37 mouse cellular contexts compared by ENCODE assay signal in genomic region chr6:48895941-48896340, GRCm38 (mm10). TPM values are rescaled to one million over a fixed set of nuclear protein-coding genes. Genes with fewer than 3 reads are reported as not detected.
DNase-seq lines count a peak whose midpoint lies in the region; ATAC-seq and TF ChIP-seq lines count a peak whose summit lies in the region.
"Had no signal": no experiment of that assay in that cellular context is flagged by ENCODE, and none has a peak within 500 bp of the region (broad histone marks: within the 10 kb centered on the region; RNA-seq: fewer than 3 reads in every experiment).

No protein-coding gene starts in this region.

- TF ChIP-seq EP300 in liver, postnatal 0 days (IDR thresholded peaks at IDR 0.05; ENCODE audit: low read depth): no peak

- no peak overlapping the region for H3K4me2 ChIP-seq in liver, postnatal 0 days (ENCODE audit: low read depth, low read length)
- H3K4me2 ChIP-seq in intestine, embryonic 15.5 days (replicated peaks): no peak overlapping the region
- H3K4me2 ChIP-seq in kidney, postnatal 0 days (ENCODE audit: low read length): no peak overlapping the region
- H3K4me2 ChIP-seq: hindbrain, embryonic 15.5 days; limb, embryonic 12.5 days; liver, embryonic 11.5 days; midbrain, embryonic 11.5 days; stomach, embryonic 15.5 days had no signal

- H3K79me2 ChIP-seq in liver, adult 2 months (ENCODE audit: control insufficient read depth, insufficient read depth, low read length): no peaks in the 10 kb centered on the region

- no peak for TF ChIP-seq POLR2A in liver, adult 2 months (IDR thresholded peaks at IDR 0.05; ENCODE audit: extremely low read depth, insufficient read depth, low read length)

- no peak overlapping the region for H3K9ac ChIP-seq in liver, adult 2 months (ENCODE audit: low read depth, low read length)
- H3K9ac ChIP-seq in liver, postnatal 0 days (replicated peaks): no peak overlapping the region
- H3K9ac ChIP-seq in intestine, embryonic 15.5 days: no peak overlapping the region; the same call in 1 of the 2 replicates
- no peak overlapping the region for H3K9ac ChIP-seq in kidney, postnatal 0 days (ENCODE audit: low read depth, low read length)
- H3K9ac ChIP-seq: hindbrain, embryonic 15.5 days; limb, embryonic 12.5 days; stomach, embryonic 15.5 days had no signal

- DNase-seq in liver, adult 2 months (ENCODE audit: extremely low read depth, low read depth, low spot score): peak; percentile 89
- no peak for DNase-seq in liver, postnatal 0 days
- DNase-seq in kidney, postnatal 0 days (ENCODE audit: low spot score): peak; percentile 47
- DNase-seq in urinary bladder, adult 2 months (ENCODE audit: low spot score): no peak
- no peak for DNase-seq in gastrocnemius, adult 2 months
- DNase-seq in embryo, embryonic 10 days (ENCODE audit: low spot score): no peak
- DNase-seq: adrenal gland, postnatal 14 days; B cell, adult 2 months; cerebellum, adult 11-12 months; cerebellum, postnatal 10 days; heart, postnatal 14 days; lung, postnatal 36 days; retina, postnatal 1 day; right cerebral cortex, postnatal 14 days had no signal

- no peak for ATAC-seq in liver, postnatal 0 days
- peak; percentile 69 for ATAC-seq in intestine, embryonic 15.5 days
- peak; percentile 65; the same call in 1 of the 2 replicates for ATAC-seq in kidney, postnatal 0 days (replicated peaks; ENCODE audit: low FRiP score, low read depth)
- ATAC-seq: forebrain, embryonic 16.5 days; inflammation-experienced regulatory T-cells, adult 6 months had no signal

- H3K4me1 ChIP-seq in liver, adult 2 months (ENCODE audit: control insufficient read depth, insufficient read depth, low read length): peaks cover 11% of the 10 kb centered on the region
- H3K4me1 ChIP-seq in liver, postnatal 0 days (ENCODE audit: insufficient read depth): peaks cover 7% of the 10 kb centered on the region; the same call in 1 of the 2 replicates
- no peaks in the 10 kb centered on the region for H3K4me1 ChIP-seq in intestine, embryonic 15.5 days (replicated peaks)
- 0 out of 2 replicates have a peak, but pooled peaks cover 5% of the 10 kb centered on the region for H3K4me1 ChIP-seq in kidney, postnatal 0 days (replicated peaks; ENCODE audit: insufficient read depth, low read length)
- H3K4me1 ChIP-seq: hindbrain, embryonic 10.5 days; hindbrain, embryonic 15.5 days; limb, embryonic 12.5 days; stomach, embryonic 15.5 days had no signal

- TF ChIP-seq CTCF in liver, adult 2 months (IDR thresholded peaks at IDR 0.05; ENCODE audit: low read depth, low read length): no peak
- TF ChIP-seq CTCF in liver, postnatal 0 days (IDR thresholded peaks at IDR 0.05; ENCODE audit: low read depth): no peak
- TF ChIP-seq CTCF in kidney, postnatal 0 days (IDR thresholded peaks at IDR 0.05; ENCODE audit: low read depth): no peak
- no peak for TF ChIP-seq CTCF in gastrocnemius, adult 2 months (IDR thresholded peaks at IDR 0.05)

- no peak overlapping the region for H3K4me3 ChIP-seq in liver, adult 2 months (ENCODE audit: insufficient read depth, low read depth, low read length)
- H3K4me3 ChIP-seq in liver, postnatal 0 days (ENCODE audit: low read depth, low read length): no peak overlapping the region
- no peak overlapping the region for H3K4me3 ChIP-seq in intestine, embryonic 15.5 days (replicated peaks)
- no peak overlapping the region for H3K4me3 ChIP-seq in kidney, postnatal 0 days (replicated peaks; ENCODE audit: low read depth, low read length)
- no peak overlapping the region for H3K4me3 ChIP-seq in gastrocnemius, adult 2 months
- H3K4me3 ChIP-seq: erythroblast, embryonic 14.5 days; hindbrain, embryonic 10.5 days; hindbrain, embryonic 15.5 days; limb, embryonic 12.5 days; stomach, embryonic 15.5 days had no signal

- H3K36me3 ChIP-seq in liver, adult 2 months (ENCODE audit: control insufficient read depth, insufficient read depth, low read length): no peaks in the 10 kb centered on the region
- H3K36me3 ChIP-seq in liver, postnatal 0 days (replicated peaks; ENCODE audit: insufficient read depth, low read length): no peaks in the 10 kb centered on the region
- H3K36me3 ChIP-seq in intestine, embryonic 15.5 days: no peaks in the 10 kb centered on the region
- H3K36me3 ChIP-seq in kidney, postnatal 0 days (ENCODE audit: insufficient read depth, low read length): no peaks in the 10 kb centered on the region
- H3K36me3 ChIP-seq: hindbrain, embryonic 10.5 days; hindbrain, embryonic 15.5 days; limb, embryonic 12.5 days; stomach, embryonic 15.5 days had no signal

- WGBS in liver, adult 2 months: 32% methylated on average over 5 of the region's 5 CpGs
- WGBS in liver, postnatal 0 days (ENCODE audit: insufficient replicate concordance): 77% methylated on average over 5 of the region's 5 CpGs
- WGBS in intestine, embryonic 15.5 days: 66% methylated on average over 5 of the region's 5 CpGs
- WGBS in kidney, postnatal 0 days: 61% methylated on average over 5 of the region's 5 CpGs

- intact Hi-C loops in gastrocnemius, adult 2 months (cut with DNase I): no loop called here

- peak overlapping the region; percentile 71; the same call in 1 of the 2 replicates for H3K27ac ChIP-seq in liver, adult 2 months (replicated peaks; ENCODE audit: insufficient read depth, low read depth, low read length)
- no peak overlapping the region for H3K27ac ChIP-seq in liver, postnatal 0 days (ENCODE audit: low read depth)
- H3K27ac ChIP-seq in intestine, embryonic 15.5 days: peak overlapping the region; percentile 68
- H3K27ac ChIP-seq in kidney, postnatal 0 days: peak overlapping the region; percentile 91
- H3K27ac ChIP-seq in gastrocnemius, adult 2 months: no peak overlapping the region
- H3K27ac ChIP-seq: hindbrain, embryonic 10.5 days; hindbrain, embryonic 15.5 days; limb, embryonic 12.5 days; stomach, embryonic 15.5 days had no signal

- H3K27me3 ChIP-seq in liver, adult 2 months (ENCODE audit: control insufficient read depth, insufficient read depth, low read length): no peaks in the 10 kb centered on the region
- H3K27me3 ChIP-seq in liver, postnatal 0 days (ENCODE audit: insufficient read depth, low read length): no peaks in the 10 kb centered on the region
- no peaks in the 10 kb centered on the region for H3K27me3 ChIP-seq in intestine, embryonic 15.5 days (replicated peaks)
- H3K27me3 ChIP-seq in kidney, postnatal 0 days (ENCODE audit: insufficient read depth, low read length): no peaks in the 10 kb centered on the region
- H3K27me3 ChIP-seq: hindbrain, embryonic 15.5 days; limb, embryonic 12.5 days; stomach, embryonic 15.5 days had no signal

- H3K9me3 ChIP-seq in liver, postnatal 0 days (ENCODE audit: low read length): no peaks in the 10 kb centered on the region
- no peaks in the 10 kb centered on the region for H3K9me3 ChIP-seq in intestine, embryonic 15.5 days
- no peaks in the 10 kb centered on the region for H3K9me3 ChIP-seq in kidney, postnatal 0 days (replicated peaks; ENCODE audit: low read length)
- H3K9me3 ChIP-seq: hindbrain, embryonic 15.5 days; stomach, embryonic 15.5 days had no signal

RNA-seq across cellular contexts. Expression of gene Aoc1, which starts 23.2 kb away (rescaled TPM):
- total RNA-seq in liver, adult 2 months (2014; rRNA removed): 0.09 and 0.20 TPM in 2 replicates
- 0.14 and 0.17 TPM in 2 replicates for polyA plus RNA-seq in liver, adult 2 months (2012; rRNA removed)
- 0.11 TPM in 2 replicates for polyA plus RNA-seq in liver, postnatal 0 days (2015; fragmentation: Nextera tagmentation; extraction: Ambion mirVana)
- 21.4 and 28.0 TPM in 2 replicates for polyA plus RNA-seq in intestine, embryonic 15.5 days (2015; fragmentation: Nextera tagmentation; extraction: Ambion mirVana)
- 9.9 and 11.0 TPM in 2 replicates for polyA plus RNA-seq in kidney, postnatal 0 days (2015; fragmentation: Nextera tagmentation; extraction: Ambion mirVana)
- 0.08 and 0.18 TPM in 2 replicates for polyA plus RNA-seq in urinary bladder, adult 2 months (2012; rRNA removed)
- total RNA-seq in gastrocnemius, adult 2 months (2021): not detected
- total RNA-seq: adrenal gland, postnatal 14 days; gastrocnemius, adult 8-10 months; heart, postnatal 14 days; layer of hippocampus, postnatal 10 days; left cerebral cortex, adult 18-20 months; left cerebral cortex, postnatal 25 days; megakaryocyte, adult 5-6 weeks had no signal
- polyA plus RNA-seq: erythroblast, embryonic 14.5 days; forebrain, embryonic 11.5 days; forebrain, embryonic 16.5 days; heart, embryonic 14.5 days; hindbrain, embryonic 10.5 days; hindbrain, embryonic 15.5 days; inflammation-experienced regulatory T-cells, adult 6 months; limb, embryonic 12.5 days; liver, embryonic 11.5 days; lung, embryonic 16.5 days; midbrain, embryonic 11.5 days; neural tube, embryonic 14.5 days had no signal

RNA-seq across cellular contexts. Expression of gene 1600015I10Rik, which starts 33.8 kb away (rescaled TPM):
- total RNA-seq in liver, adult 2 months (2014; rRNA removed): not detected in 2 replicates
- not detected in 2 replicates for polyA plus RNA-seq in liver, adult 2 months (2012; rRNA removed)
- polyA plus RNA-seq in liver, postnatal 0 days (2015; fragmentation: Nextera tagmentation; extraction: Ambion mirVana): not detected in 2 replicates
- not detected in 2 replicates for polyA plus RNA-seq in intestine, embryonic 15.5 days (2015; fragmentation: Nextera tagmentation; extraction: Ambion mirVana)
- not detected in 2 replicates for polyA plus RNA-seq in kidney, postnatal 0 days (2015; fragmentation: Nextera tagmentation; extraction: Ambion mirVana)
- not detected in 2 replicates for polyA plus RNA-seq in urinary bladder, adult 2 months (2012; rRNA removed)
- total RNA-seq in gastrocnemius, adult 2 months (2021): not detected
- total RNA-seq: adrenal gland, postnatal 14 days; common myeloid progenitor, adult 5-6 weeks; ES-E14; gastrocnemius, adult 8-10 months; heart, postnatal 14 days; layer of hippocampus, postnatal 10 days; left cerebral cortex, adult 18-20 months; left cerebral cortex, postnatal 25 days; megakaryocyte, adult 5-6 weeks had no signal
- polyA plus RNA-seq: embryonic facial prominence, embryonic 14.5 days; erythroblast, embryonic 14.5 days; forebrain, embryonic 11.5 days; forebrain, embryonic 16.5 days; hindbrain, embryonic 10.5 days; hindbrain, embryonic 15.5 days; inflammation-experienced regulatory T-cells, adult 6 months; limb, embryonic 12.5 days; liver, embryonic 11.5 days; liver, embryonic 16.5 days; lung, embryonic 16.5 days; midbrain, embryonic 11.5 days; neural tube, embryonic 14.5 days; stomach, embryonic 15.5 days had no signal

RNA-seq across cellular contexts. Expression of gene Tmem176b, which starts 54.6 kb away (rescaled TPM):
- total RNA-seq in liver, adult 2 months (2014; rRNA removed): 92.9 and 152 TPM in 2 replicates
- polyA plus RNA-seq in liver, adult 2 months (2012; rRNA removed): 392 and 394 TPM in 2 replicates
- 255 and 270 TPM in 2 replicates for polyA plus RNA-seq in liver, postnatal 0 days (2015; fragmentation: Nextera tagmentation; extraction: Ambion mirVana)
- polyA plus RNA-seq in intestine, embryonic 15.5 days (2015; fragmentation: Nextera tagmentation; extraction: Ambion mirVana): 341 and 366 TPM in 2 replicates
- polyA plus RNA-seq in kidney, postnatal 0 days (2015; fragmentation: Nextera tagmentation; extraction: Ambion mirVana): 669 and 685 TPM in 2 replicates
- 391 and 400 TPM in 2 replicates for polyA plus RNA-seq in urinary bladder, adult 2 months (2012; rRNA removed)
- 10 to 100 TPM; 11.4 to 12.9 TPM for total RNA-seq in gastrocnemius, adult 2 months (2021)

RNA-seq across cellular contexts. Expression of gene Tmem176a, which starts 55.2 kb away (rescaled TPM):
- 71.4 and 98.0 TPM in 2 replicates for total RNA-seq in liver, adult 2 months (2014; rRNA removed)
- 225 and 241 TPM in 2 replicates for polyA plus RNA-seq in liver, adult 2 months (2012; rRNA removed)
- 174 and 198 TPM in 2 replicates for polyA plus RNA-seq in liver, postnatal 0 days (2015; fragmentation: Nextera tagmentation; extraction: Ambion mirVana)
- 140 and 159 TPM in 2 replicates for polyA plus RNA-seq in intestine, embryonic 15.5 days (2015; fragmentation: Nextera tagmentation; extraction: Ambion mirVana)
- 315 and 333 TPM in 2 replicates for polyA plus RNA-seq in kidney, postnatal 0 days (2015; fragmentation: Nextera tagmentation; extraction: Ambion mirVana)
- 133 and 146 TPM in 2 replicates for polyA plus RNA-seq in urinary bladder, adult 2 months (2012; rRNA removed)
- total RNA-seq in gastrocnemius, adult 2 months (2021): 1 to 10 TPM; 3.4 to 5.3 TPM

Comparison
In these comparisons a context has a peak if more than half of its experiments do, and no peak if none do; other contexts are left out.
1. DNase-seq: peak in liver, adult 2 months (single experiment) and kidney, postnatal 0 days (single experiment); none in liver, postnatal 0 days (single experiment), urinary bladder, adult 2 months (single experiment), gastrocnemius, adult 2 months (single experiment) and embryo, embryonic 10 days (single experiment).
2. H3K27ac ChIP-seq: peak in liver, adult 2 months (single experiment), intestine, embryonic 15.5 days (single experiment) and kidney, postnatal 0 days (single experiment); none in liver, postnatal 0 days (single experiment) and gastrocnemius, adult 2 months (single experiment).